Mouse (Mus musculus): ENCODE results near the gene Tmem120b. TPM values are rescaled to one million over a fixed set of nuclear protein-coding genes. Genes with fewer than 3 reads are reported as not detected.

Tmem120b gene
- polyA plus RNA-seq, 1 experiment from 2014 or later = 12.4 TPM

- H3K9me3 ChIP-seq (ENCODE audit: control insufficient read depth, low read length) = no peaks in the 10 kb centered on the region
- peak overlapping the region; percentile 99 for H3K4me2 ChIP-seq (ENCODE audit: low read depth, low read length)
- WGBS = under 1% methylated on average over 39 of the region's 39 CpGs
- peak overlapping the region; percentile 100 for H3K27ac ChIP-seq (ENCODE audit: low read length)
- peaks cover 44% of the 10 kb centered on the region for H3K4me1 ChIP-seq (replicated peaks; ENCODE audit: control insufficient read depth, insufficient read depth, low read length)
- H3K4me3 ChIP-seq (ENCODE audit: low read length) = peak overlapping the region; percentile 69
- no peaks in the 10 kb centered on the region for H3K36me3 ChIP-seq (ENCODE audit: control insufficient read depth, insufficient read depth, low read length)
- 0 out of 2 replicates have a peak, but pooled peaks have one; percentile 2 for ATAC-seq (ENCODE audit: low read depth)
- H3K9ac ChIP-seq (ENCODE audit: low read length) = peak overlapping the region; percentile 99
- H3K27me3 ChIP-seq (ENCODE audit: control insufficient read depth, insufficient read depth, low read depth, low read length) = no peaks in the 10 kb centered on the region
Measured at GRCm38 (mm10) chr5:123138953-123139721, 70.9 kb downstream of the Tmem120b start.

GRCm38 (mm10) chr5:123139722-123140627 is 71.8 kb downstream of the Tmem120b start:
- Histone ChIP-seq H3K4me1 (replicated peaks; ENCODE audit: control insufficient read depth, insufficient read depth, low read length) (peaks cover 45% of the 10 kb centered on the region), H3K36me3 (ENCODE audit: control insufficient read depth, insufficient read depth, low read length) (no peaks in the 10 kb centered on the region), H3K4me2 (ENCODE audit: low read depth, low read length) (peak overlapping the region; percentile 99), H3K9ac (ENCODE audit: low read length) (peak overlapping the region; percentile 99), H3K4me3 (ENCODE audit: low read length) (peak overlapping the region; percentile 69), H3K9me3 (ENCODE audit: control insufficient read depth, low read length) (no peaks in the 10 kb centered on the region), H3K27ac (ENCODE audit: low read length) (peak overlapping the region; percentile 100), H3K27me3 (ENCODE audit: control insufficient read depth, insufficient read depth, low read depth, low read length) (no peaks in the 10 kb centered on the region)
- WGBS = under 1% methylated on average over 28 of the region's 28 CpGs
- no peak for ATAC-seq (ENCODE audit: low read depth)

- H3K27me3 ChIP-seq (ENCODE audit: control insufficient read depth, insufficient read depth, low read depth, low read length) = no peaks in the 10 kb centered on the region
- H3K4me3 ChIP-seq (ENCODE audit: low read length) = peak overlapping the region; percentile 74
- peaks cover 40% of the 10 kb centered on the region for H3K4me1 ChIP-seq (replicated peaks; ENCODE audit: control insufficient read depth, insufficient read depth, low read length)
- peak overlapping the region; percentile 99 for H3K4me2 ChIP-seq (ENCODE audit: low read depth, low read length)
- WGBS = under 1% methylated on average over 31 of the region's 31 CpGs
- H3K9me3 ChIP-seq (ENCODE audit: control insufficient read depth, low read length) = no peaks in the 10 kb centered on the region
- H3K9ac ChIP-seq (ENCODE audit: low read length) = peak overlapping the region; percentile 100
- no peaks in the 10 kb centered on the region for H3K36me3 ChIP-seq (ENCODE audit: control insufficient read depth, insufficient read depth, low read length)
- peak; percentile 59 for ATAC-seq (ENCODE audit: low read depth)
- peak overlapping the region; percentile 100 for H3K27ac ChIP-seq (ENCODE audit: low read length)
Measured at GRCm38 (mm10) chr5:123140694-123141554, 72.7 kb downstream of the Tmem120b start.

DNA sequence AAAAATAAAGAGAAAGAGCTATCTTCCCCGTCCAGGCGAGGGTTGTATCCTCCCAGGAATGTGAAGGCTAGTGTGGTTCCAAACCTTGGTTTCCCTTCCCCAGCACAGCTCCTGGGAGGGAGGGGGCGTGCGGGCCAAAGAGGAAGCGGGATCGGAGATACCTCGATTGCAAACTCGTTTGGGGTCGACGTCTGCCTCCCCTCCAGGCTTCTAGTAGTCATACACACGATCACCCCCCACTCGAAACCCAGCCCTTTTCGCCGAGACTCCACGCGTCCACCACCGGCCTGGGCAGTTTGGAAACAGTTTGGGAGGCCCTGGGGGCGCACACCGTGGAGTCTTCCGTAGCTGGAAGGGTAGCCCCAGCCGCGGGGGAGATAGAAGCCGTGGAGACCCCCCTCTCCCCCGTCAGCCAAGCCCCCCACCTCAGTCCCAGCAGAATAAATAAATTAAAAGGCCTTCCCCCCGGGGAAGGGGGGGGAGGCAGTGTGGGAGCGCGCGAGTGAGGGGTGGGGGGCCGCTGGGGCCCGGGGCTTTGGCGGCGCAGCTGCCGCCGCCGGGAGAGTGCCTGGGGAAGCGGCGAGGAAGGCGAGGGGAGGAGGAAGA is 73.4 kb downstream of the Tmem120b start:
- Histone ChIP-seq H3K36me3 (ENCODE audit: control insufficient read depth, insufficient read depth, low read length) (peaks cover 4% of the 10 kb centered on the region), H3K9me3 (ENCODE audit: control insufficient read depth, low read length) (no peaks in the 10 kb centered on the region), H3K9ac (ENCODE audit: low read length) (peak overlapping the region; percentile 100), H3K4me3 (ENCODE audit: low read length) (peak overlapping the region; percentile 74), H3K27me3 (ENCODE audit: control insufficient read depth, insufficient read depth, low read depth, low read length) (no peaks in the 10 kb centered on the region), H3K4me2 (ENCODE audit: low read depth, low read length) (peak overlapping the region; percentile 99), H3K4me1 (replicated peaks; ENCODE audit: control insufficient read depth, insufficient read depth, low read length) (peaks cover 34% of the 10 kb centered on the region), H3K27ac (ENCODE audit: low read length) (peak overlapping the region; percentile 100)
- no peak for ATAC-seq (ENCODE audit: low read depth)
- WGBS = 0% methylated on average over 25 of the region's 38 CpGs

- Histone ChIP-seq H3K9me3 (ENCODE audit: control insufficient read depth, low read length) (no peaks in the 10 kb centered on the region), H3K36me3 (ENCODE audit: control insufficient read depth, insufficient read depth, low read length) (peaks cover 5% of the 10 kb centered on the region), H3K9ac (ENCODE audit: low read length) (peak within 1 kb of the TSS; percentile 100), H3K4me3 (ENCODE audit: low read length) (peak within 1 kb of the TSS; percentile 74), H3K4me2 (ENCODE audit: low read depth, low read length) (peak within 1 kb of the TSS; percentile 99), H3K27me3 (ENCODE audit: control insufficient read depth, insufficient read depth, low read depth, low read length) (no peaks in the 10 kb centered on the region), H3K4me1 (replicated peaks; ENCODE audit: control insufficient read depth, insufficient read depth, low read length) (peaks cover 26% of the 10 kb centered on the region), H3K27ac (ENCODE audit: low read length) (peak within 1 kb of the TSS; percentile 100)
- WGBS = under 1% methylated on average over 48 of the region's 103 CpGs
- peak; percentile 6; the same call in 1 of the 2 replicates for ATAC-seq (ENCODE audit: low read depth)
Measured at GRCm38 (mm10) chr5:123142161-123143157, 74.2 kb downstream of the Tmem120b start, which contains the start of gene Setd1b. TSS of gene Setd1b (plus strand) at chr5:123142193.

DNA sequence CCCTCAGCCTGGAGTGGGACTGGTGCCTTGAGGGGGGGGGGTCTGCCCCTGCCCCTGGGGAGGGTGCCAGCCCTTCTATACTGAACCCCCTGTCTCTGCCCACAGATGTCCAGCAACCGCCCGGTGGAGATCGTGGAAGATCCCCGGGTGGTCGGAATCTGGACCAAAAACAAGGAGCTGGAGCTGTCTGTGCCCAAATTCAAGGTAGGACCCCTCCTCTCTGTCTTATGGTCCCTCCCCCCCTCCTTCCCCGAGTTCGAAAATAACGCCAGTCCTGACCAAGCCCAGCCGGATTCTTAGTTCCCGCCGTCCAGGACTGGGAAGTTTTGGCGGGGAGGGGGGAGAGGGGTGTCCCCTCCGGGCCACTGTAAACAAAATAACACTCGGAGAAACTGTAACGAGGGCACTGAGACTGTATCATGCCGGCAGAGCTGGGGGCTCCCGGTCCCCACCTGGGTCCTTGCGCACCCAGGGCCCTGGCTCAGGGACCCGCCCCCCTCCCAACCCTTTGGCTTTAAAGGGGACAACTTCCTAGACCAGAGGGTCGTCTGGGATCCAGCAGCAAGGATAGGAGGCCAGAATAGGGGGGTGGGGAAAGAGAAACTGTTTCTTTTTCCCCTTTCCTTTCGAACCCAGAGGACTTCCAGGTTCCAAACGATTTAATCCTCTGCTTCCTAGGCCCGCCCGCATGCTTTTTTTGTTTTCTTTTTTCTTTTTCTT is 75.2 kb downstream of the Tmem120b start:
- peak overlapping the region; percentile 99 for H3K4me2 ChIP-seq (ENCODE audit: low read depth, low read length)
- no peaks in the 10 kb centered on the region for H3K27me3 ChIP-seq (ENCODE audit: control insufficient read depth, insufficient read depth, low read depth, low read length)
- ATAC-seq (ENCODE audit: low read depth) = no peak
- H3K36me3 ChIP-seq (ENCODE audit: control insufficient read depth, insufficient read depth, low read length) = peaks cover 9% of the 10 kb centered on the region
- WGBS = 1% methylated on average over 23 of the region's 24 CpGs
- peak overlapping the region; percentile 100 for H3K27ac ChIP-seq (ENCODE audit: low read length)
- peaks cover 19% of the 10 kb centered on the region for H3K4me1 ChIP-seq (replicated peaks; ENCODE audit: control insufficient read depth, insufficient read depth, low read length)
- no peaks in the 10 kb centered on the region for H3K9me3 ChIP-seq (ENCODE audit: control insufficient read depth, low read length)
- peak overlapping the region; percentile 100 for H3K9ac ChIP-seq (ENCODE audit: low read length)
- peak overlapping the region; percentile 74 for H3K4me3 ChIP-seq (ENCODE audit: low read length)

DNA sequence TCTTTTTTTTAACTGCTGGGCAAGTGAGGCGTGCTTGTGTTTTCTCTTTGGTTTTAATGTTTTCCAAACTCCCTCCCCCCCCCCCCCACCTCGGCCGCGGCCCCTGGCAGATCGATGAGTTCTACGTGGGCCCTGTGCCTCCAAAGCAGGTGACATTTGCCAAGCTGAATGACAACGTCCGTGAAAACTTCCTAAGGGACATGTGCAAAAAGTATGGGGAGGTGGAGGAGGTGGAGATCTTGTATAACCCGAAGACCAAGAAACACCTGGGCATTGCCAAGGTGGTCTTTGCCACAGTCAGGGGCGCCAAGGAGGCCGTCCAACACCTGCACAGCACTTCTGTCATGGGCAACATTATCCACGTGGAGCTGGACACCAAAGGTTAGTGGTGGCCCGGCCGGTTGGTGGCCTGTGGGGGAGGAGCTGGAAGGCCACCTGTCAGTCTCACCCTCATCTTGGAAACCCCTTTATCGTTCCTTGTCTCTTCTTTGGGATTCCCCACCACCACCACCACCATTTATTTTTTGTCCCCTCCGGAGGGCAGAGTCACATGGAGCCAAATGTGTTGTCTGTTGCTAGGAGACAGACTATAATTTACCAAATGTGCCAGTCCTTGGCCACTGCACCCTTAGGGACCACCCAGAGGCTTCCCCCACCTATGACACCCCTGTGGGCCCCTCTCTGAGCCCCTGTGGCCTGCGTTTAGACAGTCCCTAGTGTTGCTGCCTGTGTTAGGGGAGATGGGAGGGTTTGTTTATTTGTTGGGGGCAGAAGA is 75.9 kb downstream of the Tmem120b start:
- peak overlapping the region; percentile 99 for H3K4me2 ChIP-seq (ENCODE audit: low read depth, low read length)
- H3K36me3 ChIP-seq (ENCODE audit: control insufficient read depth, insufficient read depth, low read length) = peaks cover 14% of the 10 kb centered on the region
- peak overlapping the region; percentile 100 for H3K9ac ChIP-seq (ENCODE audit: low read length)
- WGBS = 3% methylated on average over 17 of the region's 17 CpGs
- H3K27ac ChIP-seq (ENCODE audit: low read length) = no peak overlapping the region
- no peaks in the 10 kb centered on the region for H3K27me3 ChIP-seq (ENCODE audit: control insufficient read depth, insufficient read depth, low read depth, low read length)
- no peak for ATAC-seq (ENCODE audit: low read depth)
- peaks cover 27% of the 10 kb centered on the region for H3K4me1 ChIP-seq (replicated peaks; ENCODE audit: control insufficient read depth, insufficient read depth, low read length)
- peak overlapping the region; percentile 74 for H3K4me3 ChIP-seq (ENCODE audit: low read length)
- H3K9me3 ChIP-seq (ENCODE audit: control insufficient read depth, low read length) = no peaks in the 10 kb centered on the region

Data from lung, embryonic 16.5 days (tissue).